Mouse (Mus musculus): Measurements from ENCODE around the gene Mcrip1.

Gene Mcrip1

DNA sequence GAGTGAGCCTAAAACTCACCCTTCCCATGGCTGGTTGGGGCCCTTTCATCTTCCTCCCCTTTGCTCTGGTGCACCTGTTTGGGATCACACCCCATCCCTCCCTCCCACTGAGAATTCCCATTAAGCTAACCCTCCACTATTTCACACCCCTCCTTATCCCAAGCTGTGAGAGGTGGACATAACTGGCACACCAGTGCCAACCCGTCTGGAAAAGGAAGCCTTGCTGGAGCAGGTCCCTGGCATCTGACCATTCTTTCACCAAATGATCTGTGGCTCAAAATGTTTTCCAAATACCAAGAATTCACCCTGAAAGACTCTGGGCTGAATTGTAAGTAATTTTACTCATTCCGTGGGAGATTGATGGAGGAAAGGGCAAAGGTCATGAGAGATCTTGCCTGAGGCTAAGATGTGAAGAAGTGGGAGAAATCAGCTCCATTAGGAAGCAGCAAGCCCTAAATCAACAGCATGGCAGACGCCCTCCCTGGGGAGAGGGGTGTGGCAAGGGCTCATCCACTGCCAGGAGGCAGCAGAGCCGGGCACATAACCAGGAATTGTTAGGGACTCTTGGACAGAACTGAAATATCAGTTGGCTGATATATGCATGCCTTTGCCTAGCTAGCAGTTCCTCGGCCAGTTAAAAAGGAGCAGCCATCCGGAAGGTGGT is 36.6 kb downstream of the Mcrip1 start:
- DNase-seq (ENCODE audit: low spot score): no peak

DNA sequence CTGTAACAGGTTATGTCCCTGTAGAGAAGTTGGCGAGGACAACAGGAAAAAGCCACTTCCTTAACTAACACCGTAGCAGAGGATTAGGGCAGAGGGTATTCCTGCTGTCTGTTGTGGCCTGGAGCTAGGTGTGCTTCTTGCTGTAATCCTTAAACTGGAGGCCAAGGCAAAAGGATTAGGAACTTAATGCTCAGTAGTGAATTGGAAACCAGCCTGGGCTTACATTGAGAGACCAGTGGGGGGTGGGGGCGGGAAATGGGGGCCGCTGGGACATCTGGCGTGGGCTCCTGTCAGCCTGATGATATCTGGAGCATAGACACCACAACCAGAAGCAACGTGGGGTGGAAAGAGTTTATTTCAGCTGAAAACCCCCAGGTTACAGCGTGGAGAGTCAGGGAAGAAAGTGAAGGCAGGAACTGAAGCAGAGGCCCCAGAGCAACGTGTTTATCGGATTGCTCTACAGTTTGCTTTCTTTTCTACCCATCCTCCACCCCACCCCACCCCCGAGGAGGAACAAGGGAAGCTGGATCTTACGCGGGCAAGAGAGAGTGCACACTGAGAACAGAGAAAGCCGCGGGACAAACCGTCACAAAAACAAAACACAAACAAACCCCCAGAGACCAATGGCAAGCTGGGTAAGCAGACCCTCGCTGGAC is 39.0 kb downstream of the Mcrip1 start:
- DNase-seq (ENCODE audit: low spot score): peak; percentile 37

DNA sequence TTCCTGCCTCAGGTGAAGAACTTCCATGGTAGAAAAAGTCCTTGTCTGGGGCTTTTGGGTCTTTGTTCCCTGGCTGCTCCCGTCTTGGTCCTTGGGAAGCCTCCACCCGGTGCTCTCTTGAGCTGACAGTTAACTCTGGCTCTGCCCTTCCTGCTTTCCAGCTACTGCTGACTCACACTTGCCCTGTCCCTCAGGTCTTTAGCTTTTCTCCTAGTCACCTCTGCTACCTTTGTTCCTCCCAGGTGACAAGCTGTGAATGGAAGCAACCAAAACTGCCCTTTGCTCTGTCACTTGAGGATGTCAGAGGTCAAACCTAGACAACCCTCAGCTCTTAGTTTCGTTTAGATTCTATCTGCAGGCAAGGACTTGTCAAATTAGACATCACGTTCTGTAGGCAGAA is 39.6 kb downstream of the Mcrip1 start:
- no peak for DNase-seq (ENCODE audit: low spot score)

DNA sequence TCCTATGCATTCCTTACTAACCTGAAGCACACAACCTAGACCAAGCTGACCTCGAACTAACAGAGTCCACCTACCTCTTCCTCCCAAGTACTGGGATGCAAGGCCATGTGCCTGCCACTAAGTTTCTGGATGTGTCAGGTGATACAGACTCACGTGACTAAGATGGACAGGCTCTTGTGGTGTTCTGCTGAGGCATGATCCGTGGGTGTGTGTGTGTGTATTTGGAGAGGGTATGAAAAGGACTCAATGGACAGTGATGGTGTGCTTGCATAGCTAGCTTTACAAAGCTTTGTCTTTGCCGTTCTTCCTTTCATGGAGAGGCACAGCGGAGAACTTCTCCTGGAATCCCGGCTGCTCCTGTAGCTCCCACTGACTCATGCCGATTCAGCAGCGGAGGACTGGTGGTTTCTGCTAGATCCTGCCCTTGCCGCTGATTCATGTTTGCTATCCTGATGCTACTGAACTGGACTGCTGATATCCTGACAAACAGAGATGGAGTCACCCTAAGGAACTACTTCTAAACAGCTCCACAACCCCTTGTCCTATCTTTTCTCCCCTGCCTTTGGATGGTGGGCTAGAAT is 41.1 kb downstream of the Mcrip1 start:
- DNase-seq (ENCODE audit: low spot score): no peak

DNA sequence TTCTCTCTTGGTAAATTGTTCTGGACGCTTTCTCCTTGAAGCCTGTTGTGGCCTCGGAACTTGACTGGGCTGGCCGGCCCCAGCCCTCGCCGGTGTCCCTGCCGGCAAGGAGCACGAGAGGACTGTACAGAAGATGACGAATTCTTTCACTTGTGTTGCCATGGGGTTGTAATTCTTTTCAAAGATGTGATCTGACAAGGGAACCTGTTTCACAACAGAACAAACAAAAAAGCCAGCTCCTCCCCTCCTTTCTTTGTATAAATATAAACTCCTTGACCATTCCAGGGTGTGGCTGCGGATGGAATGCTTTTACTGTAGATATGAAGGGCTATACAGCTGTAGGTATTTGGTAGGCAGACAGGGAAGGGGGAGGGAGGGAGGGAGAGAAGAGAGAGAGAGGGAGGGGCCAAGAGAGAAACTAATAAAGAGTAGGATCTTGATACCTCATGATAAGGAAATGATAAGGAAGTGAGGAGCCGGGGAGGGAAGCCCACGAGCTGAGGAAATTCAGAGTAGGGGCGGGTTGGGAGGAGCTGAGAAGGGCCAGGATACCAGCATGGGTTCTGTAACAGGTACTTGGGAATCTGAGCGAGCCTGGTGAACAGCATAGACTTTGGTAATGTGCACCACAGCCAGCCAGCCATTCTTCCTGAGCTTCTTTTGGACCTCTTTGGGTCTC is 41.8 kb downstream of the Mcrip1 start:
- no peak for DNase-seq (ENCODE audit: low spot score)

DNA sequence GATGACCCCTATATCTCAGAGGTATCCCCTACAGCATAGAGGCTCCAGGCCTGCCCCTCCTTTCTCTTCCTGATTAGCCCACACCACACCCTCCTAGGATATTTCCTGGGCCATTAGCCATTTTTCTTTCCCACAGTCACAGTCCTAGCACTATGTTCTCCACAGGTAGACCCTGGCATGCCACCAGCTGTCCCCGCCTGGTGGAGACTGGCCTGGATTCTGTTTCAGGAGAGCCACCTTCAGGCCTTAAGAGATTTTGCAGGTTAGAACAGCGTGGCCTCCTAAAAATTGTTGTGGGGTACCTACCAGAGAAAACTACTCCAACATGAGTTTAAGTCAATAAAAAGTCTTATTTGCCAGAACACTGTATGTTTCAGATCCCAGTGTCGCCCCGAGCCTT is 42.6 kb downstream of the Mcrip1 start:
- DNase-seq (ENCODE audit: low spot score): peak; percentile 21

DNA sequence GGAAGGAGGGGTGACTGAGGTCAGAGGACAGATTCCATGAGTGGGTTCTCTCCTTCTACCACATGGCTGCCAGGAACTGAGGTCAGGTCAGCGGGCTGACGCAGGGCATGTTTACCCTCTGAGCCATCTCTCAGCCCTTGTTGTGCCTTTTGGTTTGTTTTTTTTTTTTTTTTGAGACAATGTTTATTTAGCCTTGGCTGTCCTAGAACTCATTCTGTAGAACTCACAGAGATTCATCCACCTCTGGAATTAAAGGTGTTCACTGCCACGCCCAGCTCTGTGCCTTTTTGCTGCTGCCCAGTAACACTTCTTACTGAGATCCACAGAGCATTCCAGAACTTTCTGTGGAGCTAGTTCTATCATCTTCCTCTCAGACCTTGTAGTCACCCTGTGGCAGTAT is 43.9 kb downstream of the Mcrip1 start:
- DNase-seq (ENCODE audit: low spot score): no peak

DNA sequence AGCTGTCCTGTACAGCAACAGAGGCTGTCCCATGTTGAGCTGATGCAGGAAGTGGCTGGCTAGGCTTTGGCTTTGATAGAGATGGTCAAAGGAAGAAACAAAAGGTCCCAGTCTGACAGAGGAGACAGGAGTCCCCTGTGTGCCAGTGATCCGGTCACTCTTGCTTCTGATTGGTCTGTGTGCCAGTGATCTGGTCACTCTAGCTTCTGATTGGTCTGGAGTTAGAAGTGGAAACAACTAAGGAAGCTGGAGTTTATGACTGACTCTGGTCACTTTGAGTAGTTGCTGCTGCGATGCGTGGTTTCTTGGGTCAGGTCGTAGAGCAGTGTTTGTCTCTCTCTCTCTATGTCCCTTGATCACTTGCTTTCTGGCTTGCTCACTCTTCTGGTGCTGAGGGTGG is 47.8 kb downstream of the Mcrip1 start:
- no peak for DNase-seq (ENCODE audit: low spot score)

DNA sequence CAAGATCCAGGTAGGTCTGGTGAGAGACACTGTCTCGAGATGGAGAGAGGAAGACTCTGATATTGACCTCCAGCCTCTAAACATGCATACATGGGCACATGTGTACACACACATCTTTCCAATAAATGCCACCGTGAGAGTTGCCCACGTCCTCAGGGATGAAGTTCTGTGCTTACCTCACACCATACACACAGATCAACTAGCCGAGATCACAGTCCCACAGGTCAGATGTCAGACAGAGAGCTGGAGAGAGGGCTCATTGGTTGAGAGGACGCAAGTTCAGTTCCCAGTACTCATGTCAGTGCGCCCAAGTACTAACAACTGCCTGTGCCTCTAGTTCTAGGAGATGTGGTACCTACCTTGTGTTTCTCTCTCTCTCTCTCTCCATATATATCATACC is 48.5 kb downstream of the Mcrip1 start:
- DNase-seq (ENCODE audit: low spot score): no peak

DNA sequence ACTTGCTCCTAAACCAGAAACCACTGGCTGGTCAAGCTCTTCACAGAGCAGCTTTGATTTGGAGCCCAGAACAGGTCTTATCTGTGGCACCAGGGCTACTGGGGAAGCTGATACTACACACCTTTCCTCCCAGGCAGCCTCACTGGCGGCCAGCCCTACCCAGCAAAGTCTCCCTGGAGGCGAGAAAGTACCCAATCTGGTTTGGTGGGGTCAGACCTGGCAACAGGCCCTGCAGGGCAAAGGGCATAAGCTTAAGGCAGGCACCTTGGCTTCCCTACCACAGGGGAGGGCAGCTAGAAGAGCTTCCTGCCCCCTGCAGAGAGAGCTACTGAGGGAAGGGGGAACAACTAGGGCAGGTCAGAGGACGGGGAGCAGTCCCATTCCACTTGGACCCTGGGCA is 49.2 kb downstream of the Mcrip1 start:
- DNase-seq (ENCODE audit: low spot score): no peak

DNA sequence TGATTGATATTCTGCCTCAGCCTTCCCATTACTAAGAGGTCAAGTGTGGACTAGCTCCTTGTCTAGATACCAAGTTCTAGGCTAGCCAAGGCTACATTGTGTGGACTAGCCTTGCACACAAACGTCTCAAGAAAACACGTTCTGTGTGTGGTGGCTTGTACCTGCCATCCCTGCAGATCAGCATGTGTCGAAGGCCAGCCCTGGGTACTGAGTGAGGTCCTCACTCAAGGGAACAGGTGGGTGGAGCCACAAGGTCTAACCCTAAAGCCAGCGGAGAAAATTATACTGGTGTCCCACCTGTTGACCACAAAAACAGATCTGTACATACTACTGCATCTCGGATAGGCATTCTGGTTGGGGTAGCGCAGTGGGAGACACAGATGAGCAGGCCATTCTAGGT is 49.6 kb downstream of the Mcrip1 start:
- DNase-seq (ENCODE audit: low spot score): no peak

DNA sequence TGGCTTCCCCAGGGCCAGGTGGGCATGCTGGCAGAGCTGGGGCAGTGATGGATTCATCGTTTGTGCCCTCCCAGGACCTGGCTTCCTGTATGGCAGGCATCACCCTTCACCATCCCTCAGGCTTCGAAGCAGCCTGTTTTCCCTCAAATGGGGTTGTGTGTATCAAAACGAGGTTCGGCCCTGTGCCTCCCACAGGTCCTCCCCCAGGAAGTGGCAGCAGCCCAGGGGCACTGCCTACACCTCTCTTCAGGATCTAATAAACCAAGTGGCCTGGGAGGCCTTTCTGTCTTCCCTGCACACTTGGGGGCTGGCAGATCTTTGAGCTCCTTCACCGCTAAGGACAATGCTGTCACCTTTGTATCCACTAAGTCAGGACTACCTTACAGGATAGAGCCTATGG is 50.6 kb downstream of the Mcrip1 start:
- no peak for DNase-seq (ENCODE audit: low spot score)

DNA sequence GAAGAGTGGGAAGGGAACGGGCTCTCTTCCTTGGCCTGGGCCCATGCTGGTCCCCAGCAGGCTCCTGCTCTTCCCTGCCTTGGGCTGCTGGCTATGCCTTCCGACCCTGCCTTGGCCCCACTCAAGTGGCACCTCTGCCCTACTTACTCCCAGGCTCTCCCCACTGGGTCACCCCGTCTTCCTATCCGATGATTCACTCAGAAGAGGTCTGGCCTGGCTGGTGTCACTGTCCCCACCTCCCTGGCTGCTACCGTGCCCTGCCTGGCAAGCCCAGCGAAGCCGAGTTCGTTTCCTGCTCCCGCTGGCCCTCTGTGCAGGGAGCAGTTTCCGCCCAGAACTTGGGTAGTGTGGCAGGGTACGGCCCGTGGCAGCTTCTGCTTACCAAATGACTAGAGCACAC is 51.3 kb downstream of the Mcrip1 start:
- DNase-seq (ENCODE audit: low spot score): no peak

DNA sequence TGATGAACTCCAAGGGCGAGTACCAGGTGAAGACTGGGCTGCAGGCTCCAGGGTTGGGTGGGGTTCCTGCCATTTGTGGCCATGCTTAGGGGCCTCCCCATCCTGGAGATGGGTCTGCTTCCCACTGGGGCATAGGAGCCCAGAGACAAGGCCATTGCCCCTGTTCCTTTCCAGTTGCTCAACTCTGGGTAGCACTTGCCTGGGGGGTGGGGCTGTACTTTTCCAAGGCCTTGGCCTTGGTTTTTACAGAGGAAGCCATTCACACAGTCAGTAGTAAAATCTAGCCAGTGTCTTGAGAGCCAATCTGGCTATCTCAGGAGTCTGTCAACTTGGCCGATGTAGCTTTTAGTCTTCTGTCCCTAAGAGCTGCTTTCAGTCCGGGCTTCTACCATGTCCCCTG is 52.1 kb downstream of the Mcrip1 start:
- DNase-seq (ENCODE audit: low spot score): no peak

DNA sequence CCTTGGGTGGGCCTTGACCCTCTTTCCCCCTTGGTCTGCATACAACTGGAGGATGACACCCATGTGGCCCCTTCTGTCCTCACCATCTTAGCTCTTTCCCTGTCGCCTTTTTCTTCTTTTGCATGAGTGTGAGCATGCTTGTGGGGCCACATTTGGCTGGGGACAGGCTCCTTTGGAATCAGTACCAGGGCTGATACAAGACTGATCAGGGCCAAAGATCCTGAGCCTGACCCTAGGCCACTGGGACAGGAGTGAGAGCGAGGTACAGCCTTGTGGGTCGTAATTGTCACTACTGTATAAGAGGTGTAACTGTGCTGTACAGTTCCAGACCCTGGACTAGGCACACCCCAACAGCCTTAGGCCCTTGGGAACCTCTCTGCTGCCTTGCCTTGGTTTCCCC is 55.6 kb downstream of the Mcrip1 start:
- DNase-seq (ENCODE audit: low spot score): no peak

DNA sequence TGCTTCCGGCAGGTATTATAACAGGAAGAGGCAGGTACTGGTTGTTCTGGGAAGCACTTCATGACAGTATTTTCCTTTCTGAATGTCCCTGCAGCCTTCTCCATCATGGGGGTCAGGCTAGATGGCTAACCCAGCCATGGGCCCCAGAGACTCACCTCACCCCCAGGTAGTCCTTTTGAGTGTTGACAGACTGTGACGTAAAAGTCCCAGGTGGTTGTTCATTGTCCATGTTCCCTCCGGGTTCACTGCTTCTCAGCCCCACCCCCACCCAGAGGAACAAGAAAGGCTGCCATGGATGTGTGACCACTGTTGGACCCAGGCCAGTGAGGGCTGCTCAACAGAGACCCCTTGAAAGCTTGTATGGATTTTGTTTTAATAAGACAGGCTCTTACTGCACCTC is 56.2 kb downstream of the Mcrip1 start:
- no peak for DNase-seq (ENCODE audit: low spot score)

Data from retina, embryonic 14.5 days (tissue).